Mouse (Mus musculus): ENCODE results near the gene Papss2. TPM values are rescaled to one million over a fixed set of nuclear protein-coding genes. Genes with fewer than 3 reads are reported as not detected.

The Papss2 gene
- total and polyA plus RNA-seq, 2 experiments, result 75.1 to 223 TPM

DNA sequence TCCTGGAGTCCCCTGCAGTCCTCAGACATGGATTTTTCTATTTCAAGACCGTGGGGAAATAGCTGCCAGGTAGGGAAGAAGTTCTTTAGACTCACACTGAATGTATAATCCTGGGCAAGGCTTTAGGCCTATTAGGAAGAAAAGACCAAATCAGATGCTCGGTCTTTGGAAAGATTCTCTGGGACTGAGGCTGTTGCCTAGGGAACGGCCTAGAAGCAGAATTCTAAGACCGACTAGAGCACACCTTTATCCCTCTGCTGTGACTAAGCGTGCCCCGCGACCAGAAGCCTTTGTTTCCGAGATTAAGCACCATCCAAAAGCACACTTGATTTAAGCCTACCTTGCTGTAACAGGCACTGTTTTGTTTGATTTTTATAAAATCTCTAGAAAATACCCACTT lies 46.4 kb downstream of the Papss2 start:
- 96% methylated on average over 8 of the region's 8 CpGs for WGBS
- H3K36me3 ChIP-seq (ENCODE audit: control insufficient read depth, insufficient read depth, low read length), result peaks cover 58% of the 10 kb centered on the region

GRCm38 (mm10) chr19:32643642-32644041 lies 48.1 kb downstream of the Papss2 start:
- Histone ChIP-seq H3K4me3 (ENCODE audit: insufficient read depth, low read depth, low read length) (no peak overlapping the region), H3K79me2 (ENCODE audit: control insufficient read depth, insufficient read depth, low read length) (no peaks in the 10 kb centered on the region), H3K9ac (ENCODE audit: low read depth, low read length) (no peak overlapping the region), H3K4me1 (ENCODE audit: control insufficient read depth, insufficient read depth, low read length) (peaks cover 5% of the 10 kb centered on the region; the same call in 1 of the 2 replicates), H3K36me3 (ENCODE audit: control insufficient read depth, insufficient read depth, low read length) (peaks cover 52% of the 10 kb centered on the region), H3K27ac (replicated peaks; ENCODE audit: insufficient read depth, low read depth, low read length) (no peak overlapping the region), H3K27me3 (ENCODE audit: control insufficient read depth, insufficient read depth, low read length) (no peaks in the 10 kb centered on the region)
- TF ChIP-seq CTCF (IDR thresholded peaks at IDR 0.05; ENCODE audit: low read depth, low read length) (peak; percentile 16; the same call in 1 of the 2 replicates), POLR2A (IDR thresholded peaks at IDR 0.05; ENCODE audit: extremely low read depth, insufficient read depth, low read length) (no peak)
- no peak for DNase-seq (ENCODE audit: extremely low read depth, low read depth, low spot score)
- 96% methylated on average over 3 of the region's 3 CpGs for WGBS

More for the DNA sequence above, 46.4 kb downstream of the Papss2 start:
- DNase-seq (ENCODE audit: extremely low read depth, low read depth, low spot score), result no peak
- Histone ChIP-seq H3K79me2 (ENCODE audit: control insufficient read depth, insufficient read depth, low read length) (no peaks in the 10 kb centered on the region), H3K9ac (ENCODE audit: low read depth, low read length) (no peak overlapping the region), H3K4me1 (ENCODE audit: control insufficient read depth, insufficient read depth, low read length) (peaks cover 4% of the 10 kb centered on the region), H3K4me3 (ENCODE audit: insufficient read depth, low read depth, low read length) (no peak overlapping the region), H3K27me3 (ENCODE audit: control insufficient read depth, insufficient read depth, low read length) (no peaks in the 10 kb centered on the region), H3K27ac (replicated peaks; ENCODE audit: insufficient read depth, low read depth, low read length) (no peak overlapping the region)
- TF ChIP-seq POLR2A (IDR thresholded peaks at IDR 0.05; ENCODE audit: extremely low read depth, insufficient read depth, low read length) (no peak), CTCF (IDR thresholded peaks at IDR 0.05; ENCODE audit: low read depth, low read length) (no peak)

- 89% methylated on average over 7 of the region's 7 CpGs for WGBS
- Histone ChIP-seq H3K4me3 (ENCODE audit: insufficient read depth, low read depth, low read length) (no peak overlapping the region), H3K4me1 (ENCODE audit: control insufficient read depth, insufficient read depth, low read length) (peaks cover 11% of the 10 kb centered on the region; the same call in 1 of the 2 replicates), H3K36me3 (ENCODE audit: control insufficient read depth, insufficient read depth, low read length) (peaks cover 32% of the 10 kb centered on the region), H3K9ac (ENCODE audit: low read depth, low read length) (no peak overlapping the region), H3K27ac (replicated peaks; ENCODE audit: insufficient read depth, low read depth, low read length) (no peak overlapping the region), H3K79me2 (ENCODE audit: control insufficient read depth, insufficient read depth, low read length) (no peaks in the 10 kb centered on the region), H3K27me3 (ENCODE audit: control insufficient read depth, insufficient read depth, low read length) (no peaks in the 10 kb centered on the region)
- TF ChIP-seq POLR2A (IDR thresholded peaks at IDR 0.05; ENCODE audit: extremely low read depth, insufficient read depth, low read length) (no peak), CTCF (IDR thresholded peaks at IDR 0.05; ENCODE audit: low read depth, low read length) (no peak)
- DNase-seq (ENCODE audit: extremely low read depth, low read depth, low spot score), result no peak
These were observed 50.3 kb downstream of the Papss2 start for GRCm38 (mm10) chr19:32645939-32646338.

- no peaks in the 10 kb centered on the region for H3K79me2 ChIP-seq (ENCODE audit: control insufficient read depth, insufficient read depth, low read length)
- no peak overlapping the region for H3K27ac ChIP-seq (replicated peaks; ENCODE audit: insufficient read depth, low read depth, low read length)
- peaks cover 11% of the 10 kb centered on the region; the same call in 1 of the 2 replicates for H3K4me1 ChIP-seq (ENCODE audit: control insufficient read depth, insufficient read depth, low read length)
- no peak overlapping the region for H3K9ac ChIP-seq (ENCODE audit: low read depth, low read length)
- H3K4me3 ChIP-seq (ENCODE audit: insufficient read depth, low read depth, low read length), result no peak overlapping the region
- H3K27me3 ChIP-seq (ENCODE audit: control insufficient read depth, insufficient read depth, low read length), result no peaks in the 10 kb centered on the region
- H3K36me3 ChIP-seq (ENCODE audit: control insufficient read depth, insufficient read depth, low read length), result peaks cover 28% of the 10 kb centered on the region
- WGBS, result 34% methylated on average over 3 of the region's 3 CpGs
- TF ChIP-seq CTCF (IDR thresholded peaks at IDR 0.05; ENCODE audit: low read depth, low read length), result no peak
- no peak for TF ChIP-seq POLR2A (IDR thresholded peaks at IDR 0.05; ENCODE audit: extremely low read depth, insufficient read depth, low read length)
- peak; percentile 53 for DNase-seq (ENCODE audit: extremely low read depth, low read depth, low spot score)
These were observed 50.8 kb downstream of the Papss2 start for GRCm38 (mm10) chr19:32646382-32646781.

DNA sequence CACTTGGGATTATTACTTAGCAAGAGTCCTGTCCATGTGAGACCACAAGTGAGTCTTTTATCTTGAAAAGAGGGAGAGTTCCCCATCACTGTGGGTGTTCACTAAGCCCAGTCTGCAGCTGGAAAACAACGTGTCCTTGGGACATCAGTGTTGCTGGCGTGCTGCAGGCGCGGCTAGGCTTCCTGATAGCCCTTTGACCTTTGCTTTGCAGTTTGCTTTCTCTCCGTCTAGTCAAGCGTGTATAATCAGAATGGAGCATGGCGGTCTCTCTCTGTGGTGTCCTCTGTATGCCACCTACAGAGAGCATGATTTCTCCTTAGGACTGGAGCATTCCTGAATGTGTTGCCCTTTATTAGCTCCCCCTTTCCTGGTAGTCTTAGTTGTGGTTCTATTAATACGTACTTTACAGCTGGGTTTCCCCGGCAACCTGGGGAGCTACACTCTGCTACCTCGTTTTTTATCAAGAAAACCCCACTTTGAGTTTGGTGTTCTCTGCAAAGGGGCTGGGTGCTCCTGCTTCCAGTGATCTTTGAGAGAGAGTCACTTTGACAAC lies 52.5 kb downstream of the Papss2 start:
- H3K4me1 ChIP-seq (ENCODE audit: control insufficient read depth, insufficient read depth, low read length), result peaks cover 13% of the 10 kb centered on the region; the same call in 1 of the 2 replicates
- H3K79me2 ChIP-seq (ENCODE audit: control insufficient read depth, insufficient read depth, low read length), result no peaks in the 10 kb centered on the region
- WGBS, result 14% methylated on average over 10 of the region's 10 CpGs
- DNase-seq (ENCODE audit: extremely low read depth, low read depth, low spot score), result peak; percentile 87
- H3K27me3 ChIP-seq (ENCODE audit: control insufficient read depth, insufficient read depth, low read length), result no peaks in the 10 kb centered on the region
- peak overlapping the region; percentile 68 for H3K27ac ChIP-seq (replicated peaks; ENCODE audit: insufficient read depth, low read depth, low read length)
- peak overlapping the region; percentile 56 for H3K9ac ChIP-seq (ENCODE audit: low read depth, low read length)
- TF ChIP-seq CTCF (IDR thresholded peaks at IDR 0.05; ENCODE audit: low read depth, low read length) (no peak), POLR2A (IDR thresholded peaks at IDR 0.05; ENCODE audit: extremely low read depth, insufficient read depth, low read length) (no peak)
- H3K4me3 ChIP-seq (ENCODE audit: insufficient read depth, low read depth, low read length), result no peak overlapping the region
- H3K36me3 ChIP-seq (ENCODE audit: control insufficient read depth, insufficient read depth, low read length), result peaks cover 15% of the 10 kb centered on the region

DNA sequence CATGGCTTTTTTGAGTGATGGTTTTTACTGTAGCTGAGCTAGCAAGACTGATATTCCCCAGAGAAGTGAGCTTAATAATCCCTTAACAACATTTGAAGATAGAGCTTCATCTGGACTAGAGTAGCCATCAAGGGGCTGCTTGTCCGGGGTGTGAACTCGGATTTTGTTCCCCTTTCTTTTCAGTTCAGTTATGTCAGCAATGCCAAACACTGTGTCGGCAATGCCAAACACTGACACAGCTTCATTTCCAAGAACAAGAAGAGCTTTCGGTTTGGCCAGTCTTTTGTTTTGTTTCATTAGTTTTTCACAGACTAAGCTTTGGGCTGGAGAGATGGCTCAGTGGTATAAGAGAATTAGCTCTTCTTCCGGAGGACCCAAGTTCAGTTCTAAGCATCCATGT lies 55.5 kb downstream of the Papss2 start:
- Histone ChIP-seq H3K9ac (ENCODE audit: low read depth, low read length) (no peak overlapping the region), H3K36me3 (ENCODE audit: control insufficient read depth, insufficient read depth, low read length) (peaks cover 14% of the 10 kb centered on the region), H3K27ac (replicated peaks; ENCODE audit: insufficient read depth, low read depth, low read length) (peak overlapping the region; percentile 52; the same call in 1 of the 2 replicates), H3K4me1 (ENCODE audit: control insufficient read depth, insufficient read depth, low read length) (peaks cover 13% of the 10 kb centered on the region; the same call in 1 of the 2 replicates), H3K27me3 (ENCODE audit: control insufficient read depth, insufficient read depth, low read length) (no peaks in the 10 kb centered on the region), H3K79me2 (ENCODE audit: control insufficient read depth, insufficient read depth, low read length) (no peaks in the 10 kb centered on the region), H3K4me3 (ENCODE audit: insufficient read depth, low read depth, low read length) (no peak overlapping the region)
- TF ChIP-seq CTCF (IDR thresholded peaks at IDR 0.05; ENCODE audit: low read depth, low read length), result no peak
- no peak for TF ChIP-seq POLR2A (IDR thresholded peaks at IDR 0.05; ENCODE audit: extremely low read depth, insufficient read depth, low read length)
- 36% methylated on average over 5 of the region's 5 CpGs for WGBS
- DNase-seq (ENCODE audit: extremely low read depth, low read depth, low spot score), result peak; percentile 60

All from liver, adult 2 months (tissue).